Mouse (Mus musculus) olfactory bulb, adult 2 months (tissue): Measurements from ENCODE around the gene Gm2696.

ENCODE experiments used
- CTCF ChIP-seq: fragments of 200-500 bp; IDR thresholded peaks from 2 replicates; pipeline ENCODE4 v1.5.1; 2012; ENCODE audit warnings: low read depth, mild to moderate bottlenecking, low read length, moderate library complexity; ENCODE audit not compliant: insufficient read depth
- POLR2A ChIP-seq: fragments of 200-500 bp; IDR thresholded peaks from 2 replicates; pipeline ENCODE4 v1.6.1; 2012; ENCODE audit warnings: mild to moderate bottlenecking, low read depth, low read length, moderate library complexity; ENCODE audit not compliant: insufficient read depth

DNA sequence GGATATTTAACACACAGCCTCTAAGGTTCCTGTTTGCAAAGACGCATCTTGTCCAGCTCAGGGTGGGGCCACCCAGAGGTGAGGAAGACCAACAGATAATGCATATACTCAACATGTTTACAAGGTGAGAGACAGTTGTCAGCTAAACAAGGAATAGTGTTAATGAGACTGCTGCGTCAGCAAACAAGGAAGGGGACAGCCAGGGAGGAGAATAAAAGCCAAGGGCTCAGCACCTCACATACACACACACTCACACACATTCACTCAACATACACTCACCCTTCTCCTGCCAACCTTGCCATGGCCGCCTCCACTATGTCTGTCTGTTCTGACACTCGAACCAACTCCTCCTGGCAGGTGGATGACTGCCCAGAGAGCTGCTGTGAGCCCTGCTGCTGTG, at the start of gene Gm2696:
- TF ChIP-seq POLR2A, result no peak
- no peak for TF ChIP-seq CTCF
